Mouse (Mus musculus): Measurements from ENCODE around the gene Pi16.
"Not testable (repeated sequence)": the region's sequence is repeated elsewhere in the genome, so short reads cannot be mapped to it uniquely, and the experiment has no call there.

The Pi16 gene

GRCm38 (mm10) chr17:29317380-29317779 lies at the start of gene Pi16:
Pi16 (plus strand) TSS chr17:29317680.
- DNase-seq = not testable (repeated sequence)

- no peak for DNase-seq
These were observed 49.4 kb upstream of the Pi16 start for GRCm38 (mm10) chr17:29267931-29268681.

GRCm38 (mm10) chr17:29268682-29269348 lies 48.7 kb upstream of the Pi16 start, which contains the start of gene BC004004:
BC004004 (plus strand) TSS chr17:29268788.
- peak; percentile 92 to 93 for DNase-seq

- no peak for DNase-seq
These were observed 48.2 kb upstream of the Pi16 start for GRCm38 (mm10) chr17:29269349-29269706.

- no peak for DNase-seq
These were observed 47.3 kb upstream of the Pi16 start for GRCm38 (mm10) chr17:29270148-29270698.

GRCm38 (mm10) chr17:29273156-29273555 lies 44.3 kb upstream of the Pi16 start:
- DNase-seq = no peak

- DNase-seq = no peak
These were observed 43.6 kb upstream of the Pi16 start for GRCm38 (mm10) chr17:29273889-29274288.

GRCm38 (mm10) chr17:29280422-29280821 lies 37.1 kb upstream of the Pi16 start:
- peak; percentile 60 to 81 for DNase-seq

- no peak for DNase-seq
These were observed 35.9 kb upstream of the Pi16 start for GRCm38 (mm10) chr17:29281541-29281940.

GRCm38 (mm10) chr17:29282216-29282952 lies 35.1 kb upstream of the Pi16 start:
- no peak for DNase-seq

GRCm38 (mm10) chr17:29291793-29292192 lies 25.7 kb upstream of the Pi16 start:
- no peak for DNase-seq

- no peak for DNase-seq
These were observed 24.5 kb upstream of the Pi16 start for GRCm38 (mm10) chr17:29292996-29293395.

- no peak for DNase-seq
These were observed 23.5 kb upstream of the Pi16 start for GRCm38 (mm10) chr17:29293807-29294605.

- no peak for DNase-seq
These were observed 21.6 kb upstream of the Pi16 start for GRCm38 (mm10) chr17:29295835-29296234.

GRCm38 (mm10) chr17:29297321-29297720 lies 20.2 kb upstream of the Pi16 start:
- no peak for DNase-seq

- peak in 1 of 2 experiments; percentile 28 for DNase-seq
These were observed 19.7 kb upstream of the Pi16 start for GRCm38 (mm10) chr17:29297813-29298212.

- DNase-seq = no peak
These were observed 18.2 kb upstream of the Pi16 start for GRCm38 (mm10) chr17:29299282-29299681.

- DNase-seq = no peak
These were observed 16.6 kb upstream of the Pi16 start for GRCm38 (mm10) chr17:29300926-29301325.

GRCm38 (mm10) chr17:29301421-29301820 lies 16.1 kb upstream of the Pi16 start:
- no peak for DNase-seq

GRCm38 (mm10) chr17:29302149-29302548 lies 15.3 kb upstream of the Pi16 start:
- no peak for DNase-seq

GRCm38 (mm10) chr17:29303087-29303486 lies 14.4 kb upstream of the Pi16 start:
- peak; percentile 27 to 38 for DNase-seq

- no peak for DNase-seq
These were observed 13.6 kb upstream of the Pi16 start for GRCm38 (mm10) chr17:29303856-29304255.

Measured in thymus, adult 18-20 months (tissue).